Mouse (Mus musculus) embryonic fibroblast, embryonic 13.5 days (primary cell): ENCODE measurements around the gene Pcp4.

ENCODE experiments used
- CTCF ChIP-seq: IDR thresholded peaks from 2 replicates; pipeline ENCODE4 v1.5.1; 2011; ENCODE audit warnings: mild to moderate bottlenecking, control low read depth, low read length, moderate library complexity, borderline replicate concordance; ENCODE audit not compliant: insufficient read depth
- POLR2A ChIP-seq: IDR thresholded peaks from 2 replicates; pipeline ENCODE4 v1.6.1; 2011; ENCODE audit warnings: low read depth, mild to moderate bottlenecking, control low read depth, low read length, moderate library complexity

DNA sequence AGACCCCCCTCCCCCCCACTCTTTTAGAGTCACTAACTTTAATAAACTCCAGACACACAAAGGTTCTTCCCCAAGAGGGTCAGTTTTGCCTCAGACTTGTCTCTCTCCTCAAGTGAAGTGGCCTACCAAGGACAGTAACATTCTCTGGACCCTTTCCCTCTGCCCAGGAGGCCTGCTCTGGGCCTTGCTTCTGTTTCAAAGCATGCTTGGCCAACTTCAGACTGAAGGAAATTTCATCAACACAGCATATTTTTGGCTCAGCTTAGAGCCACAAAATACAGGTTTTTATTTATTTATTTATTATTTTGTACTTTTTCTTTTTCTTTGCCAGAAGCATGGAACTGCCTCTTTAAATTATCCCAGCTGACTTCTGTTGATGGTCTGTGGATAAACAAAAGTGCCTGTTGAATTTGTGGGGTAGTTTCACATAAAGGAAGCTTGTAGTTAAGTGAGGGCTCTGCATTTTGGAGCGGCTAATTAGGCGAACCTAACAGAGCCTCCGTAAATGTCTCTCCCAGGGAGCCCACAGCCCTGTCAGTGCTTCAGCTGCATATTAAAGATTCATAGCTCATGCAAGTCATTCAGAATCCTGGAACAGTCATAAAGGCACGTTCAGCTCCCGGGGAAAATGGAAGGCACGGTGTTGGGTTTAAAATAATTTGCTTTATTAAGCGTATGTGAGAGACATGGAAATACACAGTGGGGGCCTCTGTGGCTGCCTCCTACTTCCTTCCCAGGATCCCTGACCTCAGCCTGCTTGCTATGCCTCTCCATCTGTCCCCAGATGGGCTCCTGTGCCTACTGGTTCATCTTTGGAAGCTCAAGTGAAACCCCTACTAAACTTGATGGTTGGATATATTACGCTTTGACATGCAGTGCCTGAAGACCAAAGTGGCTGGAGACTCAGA lies 96.2 kb downstream of the Pcp4 start:
- no peak for TF ChIP-seq CTCF
- TF ChIP-seq POLR2A, result no peak
